ENCODE assay signal across 8 mouse cellular contexts in genomic region chr13:38527797-38528650, GRCm38 (mm10). TPM values are rescaled to one million over a fixed set of nuclear protein-coding genes. Genes with fewer than 3 reads are reported as not detected.
DNase-seq lines count a peak whose midpoint lies in the region; ATAC-seq lines count a peak whose summit lies in the region.

No protein-coding gene starts in this region.

- H3K4me3 ChIP-seq in intestine, embryonic 14.5 days (ENCODE audit: low read depth, low read length), result peak overlapping the region; percentile 88

- ATAC-seq in intestine, embryonic 14.5 days (replicated peaks; ENCODE audit: low FRiP score, low TSS enrichment, low read depth), result peak; percentile 93

- under 1% methylated on average over 60 of the region's 87 CpGs for WGBS in intestine, embryonic 14.5 days

- H3K27ac ChIP-seq in intestine, embryonic 14.5 days (ENCODE audit: low read depth), result peak overlapping the region; percentile 95

- H3K9ac ChIP-seq in intestine, embryonic 14.5 days (ENCODE audit: low read length), result peak overlapping the region; percentile 90

- peaks cover 4% of the 10 kb centered on the region for H3K36me3 ChIP-seq in intestine, embryonic 14.5 days (ENCODE audit: control insufficient read depth, insufficient read depth, low read length)

- intact Hi-C loops in left cerebral cortex, postnatal 25 days (cut with DNase I), result no loop called here

- H3K4me2 ChIP-seq in intestine, embryonic 14.5 days (ENCODE audit: low read length), result peak overlapping the region; percentile 80

- H3K27me3 ChIP-seq in intestine, embryonic 14.5 days (replicated peaks; ENCODE audit: control insufficient read depth, insufficient read depth, low read length), result no peaks in the 10 kb centered on the region

- no peaks in the 10 kb centered on the region for H3K9me3 ChIP-seq in intestine, embryonic 14.5 days (ENCODE audit: control insufficient read depth, low read length)

- H3K4me1 ChIP-seq in intestine, embryonic 14.5 days (replicated peaks; ENCODE audit: control insufficient read depth, insufficient read depth, low read length), result peaks cover 25% of the 10 kb centered on the region

- DNase-seq in adrenal gland, adult (ENCODE audit: inconsistent age in 2 of 2, low spot score in 1 of 2), result peak; percentile 93 to 97
- DNase-seq in embryo, embryonic 10.5 days (ENCODE audit: low spot score), result peak; percentile 83
- DNase-seq in gastrocnemius, postnatal 25 days, result peak; percentile 85
- DNase-seq in intestine, embryonic 14.5 days (ENCODE audit: low spot score), result peak; percentile 95
- DNase-seq in left cerebral cortex, postnatal 25 days (ENCODE audit: low spot score in 2 of 2), result peak; percentile 82 to 87
- peak; percentile 85 for DNase-seq in mesoderm, embryonic 11.5 days (ENCODE audit: low read depth, low spot score)
- peak; percentile 86 for DNase-seq in right cerebral cortex, postnatal 25 days
- peak; percentile 90 to 91 for DNase-seq in urinary bladder, postnatal 36 days (ENCODE audit: low spot score in 2 of 2)

RNA-seq across cellular contexts. Expression of gene Txndc5, which starts 0.6 kb away (rescaled TPM):
- total RNA-seq in gastrocnemius, postnatal 25 days (2021), result 10 to 100 TPM; 26.5 to 34.9 TPM
- 261 and 275 TPM in 2 replicates for polyA plus RNA-seq in intestine, embryonic 14.5 days (2014; fragmentation: Nextera tagmentation; extraction: Ambion mirVana)
- 10 to 100 TPM; 43.5 to 46.1 TPM for total RNA-seq in left cerebral cortex, postnatal 25 days (2021)

Comparison
In these comparisons a context has a peak if more than half of its experiments do, and no peak if none do; other contexts are left out.
1. Peak in every context shown above with its lines: DNase-seq, ATAC-seq, H3K4me3 ChIP-seq and H3K27ac ChIP-seq.